Mouse (Mus musculus) kidney, adult 8-10 months (tissue): ENCODE results near the gene Gatb.
"Not testable (repeated sequence)": the region's sequence is repeated elsewhere in the genome, so short reads cannot be mapped to it uniquely, and the experiment has no call there.

ENCODE experiments used
- DNase-seq, 2 experiments: peaks; one replicate each; pipeline ENCODE4 v3.0.0; 2022

The Gatb gene

GRCm38 (mm10) chr3:85573864-85574830, at the start of gene Gatb:
Gene Gatb (plus strand): TSS chr3:85574119.
- DNase-seq = peak; percentile 99

- no peak for DNase-seq
Observed at GRCm38 (mm10) chr3:85530601-85531161, 43.2 kb upstream of the Gatb start.

- DNase-seq = no peak
Observed at GRCm38 (mm10) chr3:85532376-85532775, 41.5 kb upstream of the Gatb start.

- DNase-seq = no peak
Observed at GRCm38 (mm10) chr3:85535042-85535441, 38.9 kb upstream of the Gatb start.

- no peak for DNase-seq
Observed at GRCm38 (mm10) chr3:85535621-85536520, 38.0 kb upstream of the Gatb start.

- DNase-seq = no peak
Observed at GRCm38 (mm10) chr3:85542765-85543164, 31.2 kb upstream of the Gatb start.

- DNase-seq = peak in 1 of 2 experiments; percentile 11
Observed at GRCm38 (mm10) chr3:85543652-85544051, 30.3 kb upstream of the Gatb start.

- DNase-seq = no peak
Observed at GRCm38 (mm10) chr3:85550312-85550711, 23.6 kb upstream of the Gatb start.

- no peak for DNase-seq
Observed at GRCm38 (mm10) chr3:85551352-85551751, 22.6 kb upstream of the Gatb start.

- DNase-seq = no peak
Observed at GRCm38 (mm10) chr3:85553731-85554277, 20.1 kb upstream of the Gatb start.

GRCm38 (mm10) chr3:85564603-85565002, 9.3 kb upstream of the Gatb start:
- DNase-seq = no peak

GRCm38 (mm10) chr3:85571276-85571675, 2.6 kb upstream of the Gatb start:
- DNase-seq = peak; percentile 64

GRCm38 (mm10) chr3:85572502-85572901, 1.4 kb upstream of the Gatb start:
- not testable (repeated sequence) for DNase-seq

GRCm38 (mm10) chr3:85573216-85573863, 579 bp upstream of the Gatb start:
- DNase-seq = no peak

- DNase-seq = no peak
Observed at GRCm38 (mm10) chr3:85582726-85583125, 8.8 kb downstream of the Gatb start.

- DNase-seq = no peak
Observed at GRCm38 (mm10) chr3:85583194-85583593, 9.3 kb downstream of the Gatb start.

GRCm38 (mm10) chr3:85584966-85585365, 11.0 kb downstream of the Gatb start:
- no peak for DNase-seq

GRCm38 (mm10) chr3:85588701-85589100, 14.8 kb downstream of the Gatb start:
- no peak for DNase-seq

GRCm38 (mm10) chr3:85590090-85590754, 16.3 kb downstream of the Gatb start:
- DNase-seq = no peak

- DNase-seq = no peak
Observed at GRCm38 (mm10) chr3:85592067-85592466, 18.1 kb downstream of the Gatb start.

- DNase-seq = no peak
Observed at GRCm38 (mm10) chr3:85592640-85593252, 18.8 kb downstream of the Gatb start.
